Mouse (Mus musculus) cerebellum, adult 9-10 months (tissue): Measurements from ENCODE around the gene Rere.

ENCODE experiments used
- DNase-seq: peaks from one replicate; pipeline ENCODE4 v3.0.0; 2022

Rere gene

DNA sequence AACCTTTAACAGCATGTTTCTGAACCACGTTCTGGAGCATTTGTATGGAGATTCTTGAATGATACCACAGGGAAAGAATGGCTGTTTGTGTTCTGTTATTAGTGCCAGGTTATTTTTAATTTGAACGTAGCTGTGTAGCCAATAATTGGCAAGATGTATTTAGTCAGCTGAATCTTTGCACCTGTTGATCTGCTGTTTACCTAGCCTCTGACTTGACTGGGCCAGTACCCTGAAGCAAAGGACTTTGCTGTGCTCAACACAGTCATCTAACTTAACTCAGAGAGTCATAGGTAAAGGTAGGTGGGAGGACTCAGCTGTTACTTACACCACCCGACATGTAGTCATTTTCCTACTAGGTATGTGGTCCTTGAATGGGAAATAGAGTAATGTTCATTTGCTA, 278.1 kb downstream of the Rere start:
- no peak for DNase-seq

DNA sequence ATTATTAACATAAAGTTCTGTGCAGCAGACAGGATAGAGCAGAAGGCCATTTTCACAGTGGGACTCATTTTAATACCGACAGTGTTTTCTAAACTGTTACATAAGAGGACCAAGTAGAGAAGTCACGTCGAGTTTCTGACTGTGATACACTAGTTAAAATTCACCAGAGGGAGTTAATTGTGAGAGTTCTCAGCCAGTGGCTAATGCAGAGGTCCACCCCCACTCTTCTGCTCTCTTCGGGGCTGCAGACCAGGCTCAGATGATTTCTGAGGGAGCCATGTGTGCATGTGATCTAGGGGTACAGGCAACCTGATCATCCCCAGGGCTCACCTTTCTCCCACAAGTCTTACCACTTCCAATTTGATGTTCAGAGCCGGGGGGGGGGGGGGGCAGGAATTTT, 281.8 kb downstream of the Rere start:
- DNase-seq: no peak

DNA sequence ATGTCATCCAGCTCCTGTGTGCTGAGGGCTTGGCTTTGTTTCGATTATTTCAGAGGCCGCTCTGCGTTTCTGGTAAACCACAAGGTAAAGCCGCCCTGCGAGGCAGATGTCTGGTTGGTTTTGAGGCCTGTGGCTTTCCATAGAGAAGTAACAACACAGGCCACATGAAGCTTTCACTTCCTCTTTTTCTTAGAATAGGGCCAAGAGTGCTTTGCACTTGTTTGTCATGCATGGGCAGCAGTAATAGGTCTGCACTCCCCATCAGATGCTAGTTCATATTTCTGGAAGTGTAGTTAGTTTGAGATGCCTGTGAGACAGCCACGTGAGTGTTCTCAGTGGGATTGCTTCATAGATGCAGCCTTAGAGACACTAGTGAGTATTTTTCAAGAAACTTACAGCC, 284.7 kb downstream of the Rere start:
- DNase-seq: no peak

DNA sequence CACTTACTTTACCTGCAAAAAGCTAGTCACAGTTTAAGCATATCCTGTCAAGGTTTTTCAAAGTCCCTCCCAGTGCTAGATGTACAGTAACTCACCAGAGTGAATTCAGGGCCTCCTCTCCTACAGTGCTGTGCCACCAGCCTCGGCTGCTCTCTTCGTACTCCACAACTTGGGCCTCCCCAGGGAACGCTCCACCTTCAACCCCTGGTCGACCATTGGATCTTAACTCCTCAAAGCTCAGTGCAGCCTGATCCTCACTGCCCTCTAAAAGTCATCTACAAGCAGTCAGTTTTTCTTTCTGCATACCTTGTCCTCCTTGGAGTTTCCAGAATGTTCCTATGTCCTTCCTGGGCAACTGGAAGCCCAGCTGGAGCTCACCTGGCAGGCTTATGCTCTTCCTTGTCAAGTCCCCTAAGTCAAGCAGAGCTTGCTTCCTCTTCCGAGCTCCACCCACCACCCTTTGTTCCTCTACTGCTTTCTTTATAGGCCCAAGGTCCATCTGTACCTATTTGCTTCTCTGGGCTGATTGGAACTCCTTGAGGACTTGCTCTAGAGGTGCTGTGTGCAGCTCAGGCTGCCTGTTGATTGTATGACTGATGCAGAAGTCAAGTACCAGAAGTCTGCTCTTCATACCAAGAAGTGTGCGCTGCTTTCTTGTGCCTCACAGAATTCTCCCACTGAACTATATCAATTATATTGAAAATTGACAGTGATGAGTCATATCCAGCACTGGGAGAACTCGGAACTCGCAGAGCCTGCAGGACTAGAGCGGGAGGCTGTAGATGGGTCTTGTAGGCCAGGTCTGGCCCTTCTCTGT, 287.1 kb downstream of the Rere start:
- DNase-seq: no peak

DNA sequence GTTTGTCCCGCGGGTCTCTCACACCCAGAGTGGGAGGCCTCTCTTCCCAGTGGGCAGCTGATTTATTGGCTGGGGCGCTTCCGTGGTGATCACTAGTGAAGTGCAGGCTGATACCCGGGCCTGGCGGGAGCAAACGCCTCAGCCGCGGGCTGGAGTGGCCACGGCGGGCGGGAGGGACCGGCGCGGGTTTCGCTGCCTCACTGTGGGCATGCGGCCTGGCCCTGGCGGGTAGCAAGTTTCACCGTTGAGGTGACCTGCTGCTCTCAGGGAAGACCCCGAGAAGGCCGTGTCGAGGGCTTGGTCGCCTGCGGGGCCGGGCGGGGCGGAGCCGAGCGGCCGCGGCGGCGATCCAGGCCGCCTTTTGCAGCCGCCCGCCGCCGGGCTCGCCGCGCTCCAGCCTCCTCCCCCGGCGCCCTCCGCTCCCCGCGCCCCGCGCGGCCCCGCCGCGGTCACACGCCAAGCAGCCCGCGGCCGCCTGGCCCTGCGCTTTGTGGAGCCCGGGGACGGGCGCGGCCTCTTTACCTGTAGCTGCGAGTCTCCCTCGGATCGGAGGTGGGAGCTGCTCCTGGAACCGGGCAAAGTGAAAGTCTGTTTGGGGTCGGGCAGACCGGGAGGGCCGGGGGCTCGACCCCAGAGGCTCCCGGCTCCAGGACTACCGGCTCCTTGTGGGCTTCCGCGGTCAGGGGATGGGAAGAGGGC, 287.8 kb downstream of the Rere start:
- DNase-seq: peak; percentile 76

DNA sequence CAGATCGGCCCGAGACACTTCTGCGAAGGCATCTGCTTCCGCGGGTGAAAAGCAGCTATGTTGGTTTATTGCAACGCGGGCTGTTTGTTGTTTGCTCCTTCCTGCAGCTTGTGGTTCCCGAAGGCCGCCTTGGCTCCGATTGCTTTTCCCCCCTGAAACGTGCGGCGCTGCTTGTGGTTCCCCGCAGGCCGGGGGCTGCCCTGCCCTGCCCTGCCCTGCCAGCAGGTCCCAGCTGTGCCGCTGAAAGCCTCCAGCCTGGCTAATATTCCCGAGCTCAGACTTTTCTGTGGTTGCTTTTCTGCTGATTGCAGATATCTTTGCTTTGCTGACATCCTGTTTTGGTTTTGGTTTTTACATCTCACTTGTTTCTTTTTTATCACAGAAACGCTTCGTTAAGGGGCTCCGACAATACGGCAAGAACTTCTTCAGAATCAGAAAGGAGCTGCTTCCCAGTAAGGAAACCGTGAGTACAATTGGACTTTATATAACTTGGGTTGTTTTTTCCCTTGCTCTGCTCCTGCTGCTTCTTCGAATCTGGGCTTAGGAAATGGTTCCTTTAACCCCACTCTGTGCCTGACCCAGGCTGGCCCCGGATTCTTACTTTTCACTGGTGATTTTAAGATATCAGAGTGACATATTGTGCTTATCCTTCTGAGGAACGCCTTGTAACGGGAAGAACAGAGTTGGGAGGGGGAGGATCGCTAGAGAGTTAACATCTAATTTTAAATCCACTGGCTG, 288.6 kb downstream of the Rere start:
- DNase-seq: no peak

DNA sequence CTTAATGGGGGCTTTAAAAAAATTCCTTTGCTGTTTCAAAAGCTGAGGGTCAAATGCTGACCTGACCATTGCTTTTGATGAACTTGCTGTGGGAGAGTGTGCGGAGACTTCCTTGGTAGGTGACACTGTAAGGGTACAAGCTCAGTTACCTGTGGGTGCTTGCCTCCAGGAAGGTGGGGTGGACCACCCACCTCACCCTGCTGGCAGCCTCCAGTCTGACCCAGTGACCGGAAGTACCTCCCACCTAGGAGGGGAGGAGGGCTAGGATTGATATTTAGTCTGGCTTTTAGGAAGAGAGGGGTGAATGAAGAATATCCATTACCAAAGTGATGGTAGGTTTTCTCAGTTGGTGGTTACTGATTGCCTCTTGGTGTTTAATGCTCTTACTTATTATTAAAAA, 289.3 kb downstream of the Rere start:
- no peak for DNase-seq

DNA sequence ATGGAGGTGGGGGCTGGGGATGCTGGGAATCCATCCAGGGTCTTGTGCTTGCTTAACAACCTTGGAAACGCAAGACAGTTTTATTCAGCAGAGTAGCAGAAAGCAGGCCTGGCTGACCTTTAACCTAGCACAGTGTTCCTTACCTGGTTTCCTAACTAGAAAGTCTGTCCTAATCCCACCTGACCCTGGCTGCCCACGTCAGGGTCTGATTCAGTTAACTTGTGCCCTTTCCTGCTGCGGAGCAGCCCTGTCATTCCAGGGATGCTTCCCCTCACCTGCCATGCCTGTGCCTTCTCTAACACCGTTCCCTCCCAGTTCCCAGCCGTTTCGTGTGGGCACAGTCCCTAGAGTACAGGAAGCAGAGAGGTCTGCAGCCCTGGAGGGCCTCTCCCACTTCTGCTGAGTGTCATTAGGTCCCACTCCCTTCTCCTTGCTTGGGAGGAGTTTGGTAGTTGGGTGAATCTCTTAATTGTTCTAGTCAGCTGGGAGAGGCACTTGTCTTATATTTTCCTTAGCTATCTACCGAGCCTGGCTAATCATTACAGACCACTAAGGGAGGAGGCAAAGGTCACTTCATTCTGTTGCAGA, 290.8 kb downstream of the Rere start:
- DNase-seq: no peak

DNA sequence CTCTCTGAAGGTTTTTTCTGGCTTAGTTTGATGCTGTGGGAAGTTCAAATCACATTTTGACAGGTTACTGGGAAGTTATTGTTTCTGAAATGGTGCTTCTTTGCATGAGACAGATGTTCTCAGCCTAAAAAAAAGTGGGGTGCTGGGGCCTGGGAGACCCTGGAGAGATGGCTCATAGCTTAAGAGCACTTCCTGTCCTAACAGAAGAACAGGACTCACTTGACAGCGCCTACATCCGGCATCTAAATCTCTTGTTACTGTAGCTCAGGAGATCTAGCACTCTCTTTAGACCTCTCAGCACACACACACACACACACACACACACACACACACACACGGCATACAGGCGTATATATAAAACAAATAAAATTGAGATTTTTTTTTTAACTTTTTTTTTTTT, 291.5 kb downstream of the Rere start:
- no peak for DNase-seq

DNA sequence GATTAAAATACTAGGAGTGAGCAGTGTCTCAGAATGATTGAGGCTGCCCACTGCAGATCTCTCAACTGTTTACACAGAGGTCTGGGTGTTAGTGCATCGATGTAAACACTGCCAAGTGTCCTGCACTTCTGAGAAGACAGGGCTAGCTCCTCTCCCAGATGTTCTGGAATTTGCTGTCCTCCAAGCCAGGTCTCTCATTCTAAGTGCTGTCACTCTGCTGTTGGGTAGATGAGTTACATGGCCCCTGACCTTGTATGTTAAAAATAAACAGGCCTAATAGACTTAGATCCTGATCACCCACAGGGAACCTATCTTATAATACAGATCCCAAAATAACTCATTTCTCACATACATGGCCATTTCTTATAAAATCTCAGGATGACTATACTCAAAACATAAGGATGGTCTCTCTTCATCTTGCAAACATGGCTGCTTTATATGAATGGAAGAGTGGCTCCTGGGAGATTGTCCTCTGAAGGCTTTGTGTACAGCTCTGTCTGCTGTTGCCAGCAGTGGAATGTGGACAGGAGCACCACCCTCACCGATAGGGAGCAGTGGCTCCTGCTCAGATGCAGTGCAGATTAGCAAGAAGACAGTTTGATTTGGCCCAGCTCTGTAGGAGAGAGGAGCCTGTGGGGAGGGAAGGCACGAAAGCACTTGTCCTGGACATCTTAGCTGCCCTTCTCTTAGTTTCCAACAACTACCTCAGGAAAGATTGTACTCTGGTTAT, 294.1 kb downstream of the Rere start:
- DNase-seq: no peak

DNA sequence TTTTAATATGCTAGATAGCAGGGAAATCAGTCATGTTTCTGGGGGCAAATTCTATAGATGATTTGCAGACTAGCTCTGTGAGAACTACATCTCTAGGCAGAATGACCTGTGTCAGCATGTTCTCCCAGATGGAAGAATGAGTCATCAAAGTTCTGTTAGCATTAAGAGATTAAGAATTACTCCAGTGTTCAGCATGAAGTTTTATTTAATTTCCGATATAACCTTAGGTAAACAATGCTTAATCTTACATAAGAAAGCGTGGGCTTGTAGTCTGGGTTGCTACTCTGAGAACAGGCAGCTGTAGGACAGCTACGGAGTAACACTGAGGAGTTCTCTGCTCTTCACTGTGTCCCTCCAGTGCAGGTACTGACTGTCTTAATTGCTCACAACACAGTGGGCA, 294.9 kb downstream of the Rere start:
- DNase-seq: no peak

DNA sequence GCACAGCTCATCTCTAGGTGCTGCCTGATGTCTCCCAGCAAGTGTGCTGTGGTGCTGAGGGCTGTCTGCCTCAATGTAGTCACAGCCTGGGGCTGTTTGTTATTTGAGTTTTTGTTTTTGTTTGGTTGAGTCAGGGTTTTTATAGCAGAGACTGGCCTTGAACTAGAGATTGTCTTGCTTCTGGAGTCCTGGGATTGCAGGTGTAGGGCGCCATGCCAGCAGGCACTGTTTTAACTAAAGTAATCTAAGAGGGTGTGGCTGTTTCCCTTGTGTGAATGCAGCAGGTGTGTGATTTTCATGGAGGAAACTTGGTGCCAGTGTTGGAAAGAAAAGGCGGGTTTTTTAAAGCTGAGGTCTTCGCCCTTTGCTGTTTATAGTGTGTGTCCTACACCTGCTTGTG, 296.6 kb downstream of the Rere start:
- DNase-seq: no peak

DNA sequence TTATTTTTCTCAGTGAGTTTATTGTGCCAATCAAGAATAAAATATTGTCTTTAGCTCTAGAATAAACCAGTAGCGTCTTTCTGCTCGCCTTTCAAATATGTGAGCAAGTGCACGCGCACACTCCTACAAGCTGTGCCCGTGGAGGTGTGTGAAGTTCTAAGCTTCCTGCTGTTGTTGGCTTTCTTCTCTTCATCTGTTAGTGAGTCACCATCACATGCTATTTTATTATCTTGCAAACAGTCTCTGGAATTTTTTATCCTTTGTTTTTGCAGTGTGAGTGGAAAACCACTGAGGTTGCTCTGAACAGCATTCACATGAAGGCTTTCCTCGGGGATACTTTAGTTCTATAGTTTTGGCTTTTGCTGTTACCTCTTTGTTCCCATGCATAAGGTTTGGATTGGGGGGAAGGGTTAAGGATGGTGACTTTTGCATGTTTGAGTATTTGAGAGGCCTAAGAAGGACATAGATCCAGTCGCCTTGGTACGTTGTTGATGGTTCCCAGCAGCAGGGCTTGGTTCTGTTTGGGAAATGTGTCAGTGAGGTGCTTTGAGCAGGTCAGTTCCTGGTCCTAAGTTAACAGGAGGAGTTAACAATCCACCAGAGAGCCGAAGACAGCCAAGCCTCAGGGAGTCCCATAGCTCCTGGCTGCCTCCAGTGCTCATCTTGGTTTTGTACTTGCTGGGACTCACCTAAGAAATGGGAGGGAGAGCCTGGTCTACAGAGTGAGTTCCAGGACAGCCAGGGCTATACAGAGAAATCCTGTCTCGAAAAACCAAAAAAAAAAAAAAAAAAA, 300.7 kb downstream of the Rere start:
- no peak for DNase-seq

DNA sequence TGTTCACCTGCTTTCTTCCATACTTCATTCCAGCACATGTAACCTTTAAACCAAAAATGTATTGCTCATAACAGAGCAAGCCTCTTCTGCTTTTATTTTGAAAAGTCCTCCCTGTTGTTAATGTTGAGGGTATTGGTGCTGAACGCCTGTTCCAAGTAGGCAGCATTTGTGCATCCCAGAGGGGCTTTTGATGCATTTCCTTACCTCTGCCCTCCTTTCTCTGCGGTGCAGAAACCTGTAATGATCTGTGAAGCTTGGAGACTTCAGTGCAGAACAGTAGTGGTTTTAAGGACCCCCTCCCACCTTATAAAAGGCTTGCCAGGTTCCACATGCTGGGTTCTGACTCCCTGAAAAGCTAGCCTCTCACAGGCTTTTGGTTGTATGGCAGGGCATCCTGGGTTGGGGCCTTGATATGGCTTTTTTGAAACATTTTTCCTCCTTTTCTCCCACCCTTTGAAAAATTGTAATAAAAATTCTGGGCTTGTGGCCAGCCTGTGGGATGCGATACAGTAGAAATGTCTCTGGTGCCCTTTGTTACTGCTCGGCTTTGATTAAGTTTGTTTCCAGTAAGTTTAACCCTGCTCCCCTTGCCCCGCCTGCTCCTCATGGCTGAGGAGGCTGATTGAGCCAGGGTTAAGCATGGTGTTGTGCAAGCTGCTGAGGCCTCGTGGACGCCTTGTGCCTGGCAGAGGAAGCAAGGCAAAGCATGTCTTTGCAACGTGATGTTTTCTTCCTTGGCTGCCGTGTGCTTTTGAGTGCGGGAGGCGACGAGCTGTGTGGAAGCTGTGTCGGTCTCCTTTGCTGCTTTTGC, 301.7 kb downstream of the Rere start:
- DNase-seq: peak; percentile 70

DNA sequence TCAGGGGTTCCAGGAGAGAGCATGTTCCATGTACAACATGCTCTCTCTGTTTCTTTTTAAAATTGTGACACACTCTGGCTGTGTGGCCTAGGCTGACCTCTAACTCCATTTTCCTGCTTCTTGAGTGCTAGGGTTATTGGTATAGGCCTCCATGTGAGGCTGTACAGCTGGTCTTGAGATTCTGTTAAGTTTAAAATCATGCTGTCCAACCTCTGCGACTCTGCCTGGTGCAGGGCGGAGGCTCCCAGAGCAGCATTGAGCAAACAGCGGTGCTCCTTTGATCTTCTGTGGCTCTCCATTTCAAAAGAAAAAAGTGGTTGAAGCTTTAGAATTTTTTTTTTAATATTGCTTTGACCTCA, 302.3 kb downstream of the Rere start:
- no peak for DNase-seq

DNA sequence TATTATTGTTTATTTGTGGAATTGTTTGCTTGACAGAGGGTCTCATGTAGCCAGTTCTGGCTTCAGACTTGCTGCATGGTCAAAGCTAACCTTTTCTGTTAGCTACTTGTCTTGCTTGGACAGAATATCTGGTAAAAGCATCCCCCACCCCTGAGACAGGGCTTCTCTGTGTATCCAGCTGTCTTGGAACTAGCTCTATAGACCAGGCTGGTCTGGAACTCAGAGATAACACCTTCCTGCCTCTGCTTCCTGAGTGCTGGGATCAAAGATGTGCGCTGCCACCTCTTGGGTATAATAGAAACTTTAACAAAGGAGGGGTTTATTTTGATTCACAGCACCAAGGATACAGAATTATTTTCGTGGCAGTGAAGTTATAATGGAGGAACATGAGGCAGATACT, 304.4 kb downstream of the Rere start:
- no peak for DNase-seq

DNA sequence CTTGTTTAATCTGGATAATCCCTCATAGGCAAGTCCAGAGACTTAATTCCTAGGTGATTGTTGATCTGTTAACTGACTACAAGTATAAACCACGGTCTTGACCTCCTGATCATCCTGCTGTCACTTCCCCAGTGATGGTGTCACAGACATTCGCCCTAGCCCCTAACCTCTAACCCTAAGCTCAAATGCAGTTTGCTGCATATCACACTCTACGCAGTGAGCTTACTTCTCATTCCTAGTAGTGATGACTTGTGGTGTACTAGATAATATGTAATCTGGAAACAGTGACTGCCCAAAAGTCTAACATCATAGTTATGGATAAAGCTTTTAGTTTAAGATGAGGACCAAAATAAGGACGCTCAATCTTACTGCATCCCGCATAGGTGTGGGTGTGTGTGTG, 304.8 kb downstream of the Rere start:
- DNase-seq: no peak

DNA sequence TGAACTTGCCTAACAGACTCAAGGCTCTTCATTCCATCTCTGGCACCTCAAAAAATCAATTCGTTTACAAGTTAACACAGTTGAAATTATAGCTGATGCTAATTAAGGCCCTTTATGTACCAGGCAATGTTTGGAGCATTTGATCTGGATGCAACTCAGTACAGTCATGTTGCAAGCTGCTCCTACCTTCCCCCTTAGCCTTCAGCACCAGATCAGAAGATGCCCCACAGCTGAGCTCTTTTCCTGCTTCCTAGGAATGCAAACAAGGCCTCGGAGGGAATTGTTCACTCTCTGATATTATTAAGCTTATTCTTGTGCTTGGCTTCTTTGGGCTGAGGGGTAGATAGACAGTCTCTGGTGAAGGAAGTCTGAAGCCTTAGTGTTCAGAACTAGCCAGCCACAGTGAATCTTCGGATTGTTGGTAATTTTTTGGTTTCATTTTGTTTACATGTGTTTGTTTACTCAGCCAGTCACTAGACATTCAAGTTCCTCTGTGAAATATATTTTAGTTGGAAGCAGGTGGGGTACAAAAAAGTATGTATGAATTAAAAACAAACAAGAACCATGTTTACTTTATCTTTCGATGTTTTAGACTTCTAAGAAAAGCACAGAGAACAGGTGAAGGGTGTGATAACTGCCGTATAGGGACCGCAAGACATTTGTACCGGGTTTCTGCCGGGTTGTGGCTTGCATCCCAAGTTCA, 306.3 kb downstream of the Rere start:
- no peak for DNase-seq

DNA sequence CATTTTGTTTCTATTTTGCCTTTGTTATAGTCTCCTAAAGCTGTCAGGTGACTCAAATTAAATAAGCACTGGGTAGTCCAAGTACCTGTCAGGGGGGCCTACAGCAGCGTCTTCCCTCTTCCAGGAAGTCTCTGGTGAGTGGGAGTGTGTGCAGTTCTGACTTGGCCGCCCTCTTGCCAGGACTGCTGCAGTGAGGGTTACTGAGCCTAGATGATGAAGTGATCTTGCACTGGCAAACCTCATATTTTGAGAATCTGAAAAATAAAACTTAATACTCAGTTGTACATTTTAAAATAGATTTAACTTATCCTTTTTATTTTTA, 306.8 kb downstream of the Rere start:
- no peak for DNase-seq

DNA sequence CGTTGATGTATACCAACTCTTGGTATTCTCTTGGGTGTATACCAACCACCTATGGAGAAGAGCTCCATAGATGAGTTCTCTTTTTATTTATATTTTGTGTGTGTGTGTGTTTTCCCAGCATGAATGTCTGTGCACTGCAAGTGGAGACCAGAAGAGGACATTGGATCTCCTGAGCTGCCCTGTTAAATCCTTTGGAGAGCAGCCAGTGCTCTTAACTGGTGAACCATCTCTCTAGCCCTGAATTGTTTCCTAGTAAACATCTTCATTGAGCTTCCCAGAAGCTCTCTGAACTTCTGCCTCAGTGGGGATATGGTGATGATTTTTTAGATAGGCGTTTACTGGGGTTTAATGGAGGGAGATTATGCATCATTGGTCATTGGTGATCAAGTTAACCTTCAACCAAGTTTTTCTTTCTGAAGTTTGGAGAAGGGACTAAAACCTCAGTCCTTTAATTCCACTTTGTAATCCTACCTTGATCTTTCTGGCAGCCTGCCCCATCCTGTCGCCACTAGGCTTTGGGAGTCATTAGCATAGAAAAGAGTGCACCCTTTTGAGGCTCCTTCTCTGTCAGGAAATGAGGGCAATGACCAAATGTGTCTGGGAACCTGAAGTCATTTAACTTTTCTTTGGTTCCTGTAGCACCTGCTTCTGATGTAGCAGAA, 309.3 kb downstream of the Rere start:
- no peak for DNase-seq
